35 mouse cellular contexts compared by ENCODE assay signal in the genomic region with DNA sequence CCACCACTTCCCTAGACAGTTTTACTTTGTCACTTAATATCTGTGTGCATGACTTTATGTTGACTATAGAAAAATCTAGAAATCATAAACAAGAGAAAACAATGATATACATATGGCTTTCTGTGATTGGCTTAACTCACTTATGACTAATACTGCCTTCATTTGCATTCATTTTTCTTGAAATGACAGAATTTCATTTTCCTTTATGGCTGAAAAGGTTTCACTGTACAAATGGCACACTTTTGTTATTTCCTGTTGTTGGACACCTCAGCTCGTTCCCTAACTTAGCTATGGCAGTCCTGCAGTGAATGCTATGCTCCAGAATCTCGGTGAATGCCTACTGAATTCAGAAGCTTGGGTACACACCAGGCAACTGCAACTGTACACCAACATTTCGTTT. TPM values are rescaled to one million over a fixed set of nuclear protein-coding genes. Genes with fewer than 3 reads are reported as not detected.
"Had no signal": no experiment of that assay in that cellular context is flagged by ENCODE, and none has a peak within 500 bp of the region (broad histone marks: within the 10 kb centered on the region; RNA-seq: fewer than 3 reads in every experiment).

No protein-coding gene starts in this region.

- H3K4me1 ChIP-seq: embryonic facial prominence, embryonic 10.5 days; forebrain, embryonic 10.5 days had no signal

- DNase-seq: cerebellum, adult 9-10 months; cerebellum, adult 9-11 months; cerebellum, postnatal 10 days; cerebellum, postnatal 14 days; cerebellum, postnatal 25 days; cerebellum, postnatal 36 days; forebrain, postnatal 0 days; gastrocnemius, adult 2 months; gastrocnemius, postnatal 10 days; gastrocnemius, postnatal 14 days; gastrocnemius, postnatal 25 days; gastrocnemius, postnatal 36 days; heart, adult 18-20 months; heart, adult 2 months had no signal

- H3K4me3 ChIP-seq: embryonic facial prominence, embryonic 10.5 days; embryonic facial prominence, embryonic 12.5 days; embryonic facial prominence, embryonic 13.5 days; embryonic facial prominence, embryonic 15.5 days; erythroblast, embryonic 14.5 days; forebrain, embryonic 10.5 days; forebrain, embryonic 12.5 days; forebrain, embryonic 13.5 days; forebrain, embryonic 15.5 days; gastrocnemius, adult 2 months; heart, adult 2 months; heart, embryonic 10.5 days had no signal

- H3K9ac ChIP-seq: embryonic facial prominence, embryonic 12.5 days; embryonic facial prominence, embryonic 13.5 days; embryonic facial prominence, embryonic 15.5 days; forebrain, embryonic 12.5 days; forebrain, embryonic 13.5 days; forebrain, embryonic 15.5 days; forebrain, postnatal 0 days had no signal

- H3K4me2 ChIP-seq: embryonic facial prominence, embryonic 12.5 days; embryonic facial prominence, embryonic 13.5 days; embryonic facial prominence, embryonic 15.5 days; forebrain, embryonic 12.5 days; forebrain, embryonic 13.5 days; forebrain, embryonic 15.5 days had no signal

- H3K9me3 ChIP-seq: embryonic facial prominence, embryonic 10.5 days; embryonic facial prominence, embryonic 12.5 days; embryonic facial prominence, embryonic 13.5 days; embryonic facial prominence, embryonic 15.5 days; forebrain, embryonic 10.5 days; forebrain, embryonic 12.5 days; forebrain, embryonic 13.5 days; forebrain, embryonic 15.5 days; heart, embryonic 10.5 days had no signal

- H3K36me3 ChIP-seq: embryonic facial prominence, embryonic 15.5 days; forebrain, embryonic 15.5 days had no signal

- H3K27me3 ChIP-seq: embryonic facial prominence, embryonic 12.5 days; embryonic facial prominence, embryonic 13.5 days; embryonic facial prominence, embryonic 15.5 days; forebrain, embryonic 12.5 days; forebrain, embryonic 13.5 days; forebrain, embryonic 15.5 days had no signal

- H3K27ac ChIP-seq: embryonic facial prominence, embryonic 10.5 days; embryonic facial prominence, embryonic 12.5 days; embryonic facial prominence, embryonic 13.5 days; embryonic facial prominence, embryonic 15.5 days; forebrain, embryonic 10.5 days; forebrain, embryonic 12.5 days; forebrain, embryonic 13.5 days; forebrain, embryonic 15.5 days; gastrocnemius, adult 2 months; heart, adult 2 months; heart, embryonic 10.5 days had no signal

RNA-seq across cellular contexts. Expression of a gene that starts 48.2 kb away (rescaled TPM):
- total RNA-seq: common myeloid progenitor, adult 5-6 weeks; gastrocnemius, adult 18-20 months; gastrocnemius, adult 2 months; gastrocnemius, adult 8-10 months; gastrocnemius, postnatal 10 days; gastrocnemius, postnatal 14 days; gastrocnemius, postnatal 25 days; gastrocnemius, postnatal 36 days; gastrocnemius, postnatal 4 days; granulocyte monocyte progenitor cell, adult 5-6 weeks; heart, adult 2 months; heart, adult 8-10 months had no signal
- polyA plus RNA-seq: embryonic facial prominence, embryonic 10.5 days; embryonic facial prominence, embryonic 11.5 days; embryonic facial prominence, embryonic 12.5 days; embryonic facial prominence, embryonic 13.5 days; erythroblast, embryonic 14.5 days; forebrain, embryonic 10.5 days; forebrain, embryonic 11.5 days; forebrain, embryonic 12.5 days; forebrain, embryonic 13.5 days; forebrain, embryonic 14.5 days; forebrain, embryonic 16.5 days; frontal cortex, adult 2 months; heart, embryonic 10.5 days had no signal

RNA-seq across cellular contexts. Expression of a gene that starts 58.0 kb away (rescaled TPM):
- polyA plus RNA-seq: erythroblast, embryonic 14.5 days had no signal

RNA-seq across cellular contexts. Expression of a gene that starts 59.0 kb away (rescaled TPM):
- total RNA-seq: common myeloid progenitor, adult 5-6 weeks; granulocyte monocyte progenitor cell, adult 5-6 weeks had no signal
- polyA plus RNA-seq: embryonic facial prominence, embryonic 10.5 days; embryonic facial prominence, embryonic 11.5 days; erythroblast, embryonic 14.5 days; heart, embryonic 10.5 days had no signal
